Mouse (Mus musculus): Measurements from ENCODE around the gene Cd2bp2.

Cd2bp2 gene

DNA sequence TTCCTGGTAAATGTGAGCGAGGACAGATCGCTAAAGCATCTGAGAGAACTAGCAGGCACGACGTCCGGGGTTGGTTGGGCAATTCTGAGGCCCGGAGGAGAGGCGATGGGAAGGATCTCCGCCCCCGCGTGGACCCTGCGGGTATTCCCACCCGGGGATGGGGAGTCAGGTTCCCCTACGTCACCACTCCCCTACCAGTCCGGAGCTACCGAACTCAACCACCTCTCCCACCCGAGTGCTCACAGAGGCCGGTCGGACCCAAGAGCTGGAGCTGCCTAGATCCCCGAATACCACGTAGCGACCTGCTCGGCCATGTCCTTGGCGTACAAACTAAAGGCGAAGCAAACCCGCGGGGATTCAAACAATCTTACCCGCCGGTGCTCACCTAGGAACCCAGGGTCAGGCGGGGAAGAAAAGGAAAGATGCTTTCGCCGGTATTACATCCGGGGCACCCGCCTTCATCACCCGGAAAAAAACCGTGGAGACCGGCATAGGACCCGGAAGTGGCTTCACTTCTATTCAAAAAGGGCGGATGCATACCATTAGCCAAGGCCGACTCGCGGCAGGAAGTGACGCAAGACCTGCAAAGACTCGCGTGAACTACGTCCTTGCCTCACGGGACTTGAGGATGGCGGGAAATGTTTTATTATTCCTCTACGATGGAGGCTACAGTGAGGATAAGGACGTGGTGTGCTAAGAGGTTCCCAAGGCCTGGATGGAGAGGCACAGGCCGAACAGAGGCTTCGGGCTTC, at the start of gene Cd2bp2:
TSS of gene Cd2bp2 (minus strand) at position 507 of the 752 bp plus-strand sequence.
- DNase-seq (ENCODE audit: low read depth), result peak; percentile 99

- DNase-seq (ENCODE audit: low read depth), result no peak
These were observed 49.0 kb upstream of the Cd2bp2 start for GRCm38 (mm10) chr7:127244658-127245510.

DNA sequence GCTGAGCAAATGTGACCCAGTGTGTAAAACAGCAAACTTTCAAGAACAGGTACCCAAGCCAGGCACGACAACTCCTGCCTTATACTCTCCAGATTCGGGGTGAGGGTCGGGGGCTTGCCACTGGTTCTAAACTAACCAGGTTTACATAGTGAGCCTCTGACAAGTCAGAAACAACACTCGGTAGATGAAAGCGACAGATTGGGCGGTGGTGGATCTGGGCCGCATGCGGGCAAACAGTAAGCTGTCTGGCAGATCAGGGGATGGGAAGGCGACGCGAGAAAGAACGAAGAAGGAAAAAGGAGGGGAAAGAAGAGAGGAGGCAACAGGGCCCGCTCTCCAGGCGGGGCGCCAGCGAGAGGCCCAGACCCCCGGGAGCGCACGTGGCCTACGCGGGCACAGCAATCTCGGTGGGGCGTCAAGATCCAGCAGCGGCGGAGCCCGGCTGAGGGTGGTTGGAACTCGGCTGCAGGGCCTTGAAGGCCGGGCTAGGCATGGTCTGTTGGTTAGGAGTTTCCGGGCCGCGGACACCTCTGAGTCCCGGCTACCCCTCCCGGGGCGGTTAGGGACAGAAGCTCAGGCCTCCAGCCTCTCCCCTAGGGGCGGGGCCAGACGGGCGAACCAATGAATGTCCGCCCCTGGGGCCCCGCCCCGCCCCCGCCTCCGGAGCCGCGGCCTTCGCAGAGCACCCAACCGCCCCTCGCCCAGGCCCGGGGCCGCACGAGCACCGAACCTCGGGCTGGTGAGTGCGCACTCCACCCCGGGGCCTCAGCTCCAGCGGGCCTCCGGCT, 48.2 kb upstream of the Cd2bp2 start, which contains the start of gene Zfp771:
TSS of gene Zfp771 (plus strand) at position 405 of the 788 bp plus-strand sequence.
- DNase-seq (ENCODE audit: low read depth), result peak; percentile 97

GRCm38 (mm10) chr7:127243361-127243867, 47.6 kb upstream of the Cd2bp2 start:
- DNase-seq (ENCODE audit: low read depth), result no peak

DNA sequence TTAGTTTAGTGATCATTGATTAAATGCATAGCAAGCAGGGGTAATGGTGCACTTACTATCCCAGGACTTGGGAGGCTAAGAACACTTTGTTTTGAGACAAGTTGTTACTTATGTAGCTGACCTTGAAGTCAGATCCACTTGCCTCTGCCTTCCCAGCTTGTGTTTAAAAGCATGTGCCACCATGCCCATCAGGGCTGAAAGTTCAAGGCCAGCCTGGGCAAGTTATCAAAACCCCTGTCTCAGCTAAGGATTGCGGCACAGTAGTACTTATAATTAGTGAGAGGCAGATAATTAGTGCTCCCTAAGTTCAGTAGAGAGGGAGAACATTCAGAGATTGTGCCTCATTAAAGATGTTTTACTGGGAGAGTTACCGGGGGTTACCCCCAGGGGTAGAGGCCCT, 38.9 kb upstream of the Cd2bp2 start:
- no peak for DNase-seq (ENCODE audit: low read depth)

DNA sequence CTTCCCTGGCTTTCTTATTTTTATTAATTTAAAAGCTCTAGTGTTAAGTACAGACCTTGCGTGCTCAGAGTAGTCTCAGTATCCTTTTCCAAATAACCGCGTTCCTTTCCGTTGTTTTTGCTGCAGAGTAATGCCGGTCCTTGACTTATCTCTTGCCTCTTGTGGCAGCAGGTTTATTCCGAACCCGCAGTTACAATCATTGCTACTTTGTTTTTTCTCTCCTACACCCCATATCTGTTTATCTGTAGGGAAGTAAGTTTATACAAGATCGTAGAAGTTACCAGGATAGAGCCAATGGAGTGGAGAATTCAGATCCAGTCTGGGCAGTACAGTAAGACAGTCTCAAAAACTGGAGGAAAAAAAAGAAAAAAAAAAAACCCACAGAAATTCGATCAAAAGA, 37.9 kb upstream of the Cd2bp2 start:
- peak; percentile 29 for DNase-seq (ENCODE audit: low read depth)

- peak; percentile 49 for DNase-seq (ENCODE audit: low read depth)
These were observed 37.5 kb upstream of the Cd2bp2 start for GRCm38 (mm10) chr7:127233368-127233749.

DNA sequence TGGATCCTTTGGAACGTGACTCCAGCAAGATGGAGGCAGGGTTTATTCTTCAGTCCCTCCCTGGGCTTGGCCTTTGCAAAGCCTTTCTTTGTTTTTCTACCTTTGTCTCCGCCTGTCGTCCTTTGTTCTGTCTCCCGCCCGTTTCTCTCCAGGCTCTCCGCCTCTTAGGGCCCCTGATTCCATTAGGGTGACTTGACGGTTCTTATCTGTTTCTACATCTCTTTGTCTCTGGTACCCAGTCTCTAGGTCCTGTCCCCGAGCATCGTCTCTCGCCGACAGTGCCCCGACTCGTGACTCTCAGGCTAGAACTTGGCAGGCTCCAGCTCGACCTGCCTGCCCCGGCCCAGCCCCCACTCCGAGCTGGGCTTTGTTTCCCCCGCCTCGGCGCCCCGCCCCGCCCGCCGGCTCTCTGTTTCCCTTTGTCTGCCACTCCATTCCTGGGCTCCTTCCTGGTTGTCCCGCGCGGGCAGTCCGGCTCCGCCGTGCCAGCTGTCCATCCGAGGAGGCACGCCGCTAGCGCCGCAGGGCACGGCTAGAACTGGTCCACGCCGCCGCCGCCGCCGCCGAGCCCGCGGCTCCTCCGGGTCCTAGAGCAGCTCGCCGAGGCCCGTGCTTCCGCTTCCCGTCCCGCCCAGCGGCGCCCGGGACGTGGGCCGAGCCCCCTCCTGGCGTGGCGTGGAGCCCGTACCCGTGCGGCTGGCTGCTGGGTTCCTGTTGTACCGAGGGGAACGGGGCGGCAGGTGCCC, 36.9 kb upstream of the Cd2bp2 start, which contains the start of the genes Zfp553 and Sept1:
TSS of gene Zfp553 (plus strand) at position 440 of the 746 bp plus-strand sequence.
TSS of gene Sept1 (minus strand) at position 509 of the 746 bp plus-strand sequence.
- DNase-seq (ENCODE audit: low read depth), result peak; percentile 81

- DNase-seq (ENCODE audit: low read depth), result no peak
These were observed 36.2 kb upstream of the Cd2bp2 start for GRCm38 (mm10) chr7:127231826-127232621.

- no peak for DNase-seq (ENCODE audit: low read depth)
These were observed 35.5 kb upstream of the Cd2bp2 start for GRCm38 (mm10) chr7:127231376-127231775.

- peak; percentile 94 for DNase-seq (ENCODE audit: low read depth)
These were observed 32.9 kb upstream of the Cd2bp2 start for GRCm38 (mm10) chr7:127228615-127229303.

- DNase-seq (ENCODE audit: low read depth), result no peak
These were observed 29.5 kb upstream of the Cd2bp2 start for GRCm38 (mm10) chr7:127225147-127225995.

DNA sequence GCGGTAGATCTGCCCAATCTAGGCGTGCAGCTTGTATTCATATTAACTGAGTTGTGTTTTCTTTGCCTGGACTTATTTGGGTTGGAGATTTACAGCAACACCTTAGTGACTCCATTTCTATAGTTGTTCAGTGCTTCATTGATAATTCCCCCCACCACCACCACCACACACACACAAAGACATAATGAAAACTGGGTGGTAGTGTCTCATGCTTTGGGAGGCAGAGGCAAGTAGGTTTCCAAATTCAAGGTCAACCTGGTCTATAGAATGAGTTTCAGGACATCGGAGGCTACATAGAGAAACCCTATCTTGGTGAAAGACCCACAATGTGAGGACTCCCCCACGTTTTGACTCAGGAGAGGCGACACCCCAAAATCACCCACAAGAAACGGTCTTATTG, 28.8 kb upstream of the Cd2bp2 start:
- DNase-seq (ENCODE audit: low read depth), result no peak

DNA sequence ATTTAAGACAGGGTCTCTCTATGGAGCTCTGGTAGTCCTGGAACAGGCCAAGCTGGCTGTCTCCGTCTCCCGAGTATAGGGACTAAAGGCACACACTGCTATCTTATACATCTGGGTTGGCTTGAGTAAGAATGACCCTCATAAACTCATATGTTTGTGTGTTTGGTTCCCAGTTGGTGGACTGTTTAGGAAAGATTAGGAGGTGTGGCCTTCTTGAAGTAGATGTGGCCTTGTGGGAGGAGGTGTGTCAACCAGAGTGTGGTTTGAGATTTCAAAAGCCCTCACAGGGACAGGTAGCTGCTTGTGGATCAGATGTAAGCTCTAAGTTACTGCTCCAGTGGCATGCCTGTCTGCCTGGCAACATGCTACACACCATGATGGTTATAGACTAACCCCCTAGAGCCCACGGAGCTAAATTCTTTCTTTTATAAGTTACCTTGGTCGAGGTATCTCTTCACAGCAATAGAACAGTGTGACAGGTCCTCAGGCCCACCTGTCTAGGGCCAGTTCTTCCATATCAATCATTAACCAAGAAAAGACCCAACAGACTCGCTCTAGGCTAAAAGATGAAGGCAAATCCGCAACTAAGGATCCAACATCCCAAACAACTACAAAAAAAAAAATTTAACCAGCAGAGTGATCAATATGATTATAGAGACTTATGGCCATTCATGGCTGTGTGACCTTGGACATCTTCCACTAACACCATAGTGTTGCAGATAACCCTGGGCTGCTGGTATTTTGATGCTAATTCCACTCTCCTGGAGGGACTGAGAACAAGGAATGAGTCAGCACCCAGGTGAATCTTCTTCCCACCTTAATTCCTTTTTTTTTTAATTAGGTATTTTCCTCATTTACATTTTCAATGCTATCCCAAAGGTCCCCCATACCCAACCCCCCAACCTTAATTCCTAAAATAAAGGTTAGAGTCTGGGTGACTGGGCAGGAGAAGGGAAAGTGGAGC, 27.9 kb upstream of the Cd2bp2 start:
- no peak for DNase-seq (ENCODE audit: low read depth)

DNA sequence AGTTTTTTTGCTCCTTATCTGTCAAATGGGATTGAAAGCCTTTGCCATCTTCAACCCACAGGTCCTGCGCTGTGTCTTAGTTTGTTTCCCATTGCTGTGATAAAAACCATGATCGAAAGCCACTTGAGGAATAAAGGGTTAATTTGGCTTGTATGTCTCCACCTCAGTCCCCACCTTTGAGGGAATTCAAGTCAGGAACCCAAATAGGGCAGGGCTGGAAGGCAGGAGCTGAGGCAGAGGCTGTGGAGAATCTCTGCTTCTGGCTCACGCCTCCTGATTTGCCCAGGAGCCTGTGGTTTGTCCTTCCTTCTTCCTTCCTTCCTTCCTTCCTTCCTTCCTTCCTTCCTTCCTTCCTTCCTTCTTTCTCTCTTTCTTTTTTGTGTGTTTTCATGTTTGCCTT, 27.3 kb upstream of the Cd2bp2 start:
- DNase-seq (ENCODE audit: low read depth), result no peak

- DNase-seq (ENCODE audit: low read depth), result no peak
These were observed 24.6 kb upstream of the Cd2bp2 start for GRCm38 (mm10) chr7:127220440-127220839.

DNA sequence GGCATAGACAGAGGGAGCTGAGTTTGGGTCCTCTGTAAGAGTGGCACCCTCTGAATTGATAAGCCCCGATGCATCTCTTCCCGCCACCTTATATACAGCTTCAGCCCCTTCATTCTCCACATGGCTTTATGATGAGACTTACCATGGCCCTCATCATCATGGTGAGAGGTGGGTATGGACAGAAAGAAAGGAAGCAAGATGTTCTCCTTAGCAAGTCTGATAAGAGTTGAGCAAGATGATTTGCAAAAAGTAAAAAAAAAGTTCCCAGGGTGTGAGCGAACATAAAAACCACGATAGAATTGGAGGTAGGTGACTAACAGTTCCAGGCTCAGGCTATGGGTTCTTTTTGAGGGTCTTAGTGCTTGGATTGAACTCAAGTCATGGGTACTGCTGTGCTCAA, 22.8 kb upstream of the Cd2bp2 start:
- DNase-seq (ENCODE audit: low read depth), result peak; percentile 80

Measured in 416B (cell line).